Mouse (Mus musculus): ENCODE data around the gene BC049352. TPM values are rescaled to one million over a fixed set of nuclear protein-coding genes. Genes with fewer than 3 reads are reported as not detected.
A peak's percentile ranks its signal among the peaks of the same experiment; 100 is the strongest.

The BC049352 gene
- polyA plus RNA-seq, 1 experiment: 1.8 TPM

DNA sequence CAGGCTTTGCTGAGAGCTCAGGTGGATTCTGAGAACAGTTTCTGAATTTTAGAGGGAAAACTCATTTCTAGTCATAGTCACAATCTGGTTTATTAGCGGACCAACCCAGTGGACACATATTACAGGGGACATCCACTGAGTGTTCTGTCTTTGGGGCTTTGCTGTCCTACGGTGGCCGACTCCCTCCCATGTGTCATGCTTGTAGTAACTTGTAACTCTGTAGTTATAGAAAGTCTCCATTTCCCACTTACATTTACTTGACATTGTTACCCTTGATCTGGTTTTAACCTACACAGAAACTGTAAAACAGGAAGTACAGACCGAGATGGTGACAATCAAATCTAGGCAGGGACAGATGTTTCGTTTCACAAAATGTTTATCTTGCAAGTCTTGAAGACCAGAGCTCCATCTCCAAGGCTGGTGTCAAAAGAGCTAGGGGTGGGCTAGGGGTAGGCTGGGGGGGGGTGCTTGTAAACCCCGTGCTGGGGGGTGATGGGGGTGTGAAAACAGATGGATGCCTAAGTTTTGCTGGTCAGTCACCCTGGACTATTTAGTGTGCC is 53.9 kb downstream of the BC049352 start:
- H3K4me1 ChIP-seq (ENCODE audit: control insufficient read depth, insufficient read depth, low read length): no peaks in the 10 kb centered on the region
- no peak overlapping the region for H3K27ac ChIP-seq (ENCODE audit: insufficient read depth, low read length)
- H3K4me3 ChIP-seq (ENCODE audit: insufficient read depth, low read length): no peak overlapping the region
- TF ChIP-seq POLR2A (IDR thresholded peaks at IDR 0.05; ENCODE audit: extremely low read depth, insufficient read depth, low read length) (no peak), CTCF (IDR thresholded peaks at IDR 0.05; ENCODE audit: extremely low read depth, insufficient read depth, low read length) (no peak)

GRCm38 (mm10) chr9:45236744-45237143 is 54.9 kb downstream of the BC049352 start:
- Histone ChIP-seq H3K27ac (ENCODE audit: insufficient read depth, low read length) (no peak overlapping the region), H3K4me1 (ENCODE audit: control insufficient read depth, insufficient read depth, low read length) (no peaks in the 10 kb centered on the region), H3K4me3 (ENCODE audit: insufficient read depth, low read length) (no peak overlapping the region)
- TF ChIP-seq POLR2A (IDR thresholded peaks at IDR 0.05; ENCODE audit: extremely low read depth, insufficient read depth, low read length) (no peak), CTCF (IDR thresholded peaks at IDR 0.05; ENCODE audit: extremely low read depth, insufficient read depth, low read length) (no peak)

- Histone ChIP-seq H3K27ac (ENCODE audit: insufficient read depth, low read length) (no peak overlapping the region), H3K4me3 (ENCODE audit: insufficient read depth, low read length) (no peak overlapping the region), H3K4me1 (ENCODE audit: control insufficient read depth, insufficient read depth, low read length) (no peaks in the 10 kb centered on the region)
- TF ChIP-seq CTCF (IDR thresholded peaks at IDR 0.05; ENCODE audit: extremely low read depth, insufficient read depth, low read length) (no peak), POLR2A (IDR thresholded peaks at IDR 0.05; ENCODE audit: extremely low read depth, insufficient read depth, low read length) (no peak)
Measured at GRCm38 (mm10) chr9:45241397-45241796, 59.6 kb downstream of the BC049352 start.

GRCm38 (mm10) chr9:45245432-45245831 is 63.6 kb downstream of the BC049352 start:
- TF ChIP-seq CTCF (IDR thresholded peaks at IDR 0.05; ENCODE audit: extremely low read depth, insufficient read depth, low read length) (no peak), POLR2A (IDR thresholded peaks at IDR 0.05; ENCODE audit: extremely low read depth, insufficient read depth, low read length) (no peak)
- Histone ChIP-seq H3K4me3 (ENCODE audit: insufficient read depth, low read length) (no peak overlapping the region), H3K27ac (ENCODE audit: insufficient read depth, low read length) (no peak overlapping the region), H3K4me1 (ENCODE audit: control insufficient read depth, insufficient read depth, low read length) (no peaks in the 10 kb centered on the region)

- Histone ChIP-seq H3K4me3 (ENCODE audit: insufficient read depth, low read length) (no peak overlapping the region), H3K4me1 (ENCODE audit: control insufficient read depth, insufficient read depth, low read length) (no peaks in the 10 kb centered on the region), H3K27ac (ENCODE audit: insufficient read depth, low read length) (peak overlapping the region; percentile 80)
- TF ChIP-seq CTCF (IDR thresholded peaks at IDR 0.05; ENCODE audit: extremely low read depth, insufficient read depth, low read length): no peak
- no peak for TF ChIP-seq POLR2A (IDR thresholded peaks at IDR 0.05; ENCODE audit: extremely low read depth, insufficient read depth, low read length)
Measured at GRCm38 (mm10) chr9:45246060-45246459, 64.3 kb downstream of the BC049352 start.

- Histone ChIP-seq H3K27ac (ENCODE audit: insufficient read depth, low read length) (0 out of 2 replicates have a peak overlapping the region, but pooled peaks have one; percentile 35), H3K4me1 (ENCODE audit: control insufficient read depth, insufficient read depth, low read length) (no peaks in the 10 kb centered on the region), H3K4me3 (ENCODE audit: insufficient read depth, low read length) (no peak overlapping the region)
- no peak for TF ChIP-seq POLR2A (IDR thresholded peaks at IDR 0.05; ENCODE audit: extremely low read depth, insufficient read depth, low read length)
- TF ChIP-seq CTCF (IDR thresholded peaks at IDR 0.05; ENCODE audit: extremely low read depth, insufficient read depth, low read length): no peak
Measured at GRCm38 (mm10) chr9:45247536-45247935, 65.7 kb downstream of the BC049352 start.

DNA sequence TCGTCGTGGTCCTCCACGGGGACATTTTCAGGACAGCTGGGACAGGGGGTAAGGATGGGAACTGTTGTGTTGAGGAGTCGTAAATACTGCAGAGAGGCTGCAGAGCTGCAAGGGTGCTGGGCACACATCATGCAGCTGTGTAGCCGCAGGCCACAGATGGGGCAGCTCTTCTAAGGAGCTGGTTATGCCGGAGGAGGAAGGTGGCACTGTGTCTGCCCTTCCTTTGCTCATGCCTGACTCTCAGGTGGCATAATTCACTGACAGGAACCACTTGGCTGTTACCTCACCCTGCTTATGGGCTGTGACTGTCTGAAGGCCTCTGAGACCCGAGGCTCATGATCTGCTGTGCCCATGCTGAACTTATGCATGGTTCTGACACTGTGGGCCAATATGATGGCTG is 68.5 kb downstream of the BC049352 start:
- no peaks in the 10 kb centered on the region for H3K4me1 ChIP-seq (ENCODE audit: control insufficient read depth, insufficient read depth, low read length)
- no peak overlapping the region for H3K27ac ChIP-seq (ENCODE audit: insufficient read depth, low read length)
- no peak overlapping the region for H3K4me3 ChIP-seq (ENCODE audit: insufficient read depth, low read length)
- TF ChIP-seq POLR2A (IDR thresholded peaks at IDR 0.05; ENCODE audit: extremely low read depth, insufficient read depth, low read length) (no peak), CTCF (IDR thresholded peaks at IDR 0.05; ENCODE audit: extremely low read depth, insufficient read depth, low read length) (no peak)

DNA sequence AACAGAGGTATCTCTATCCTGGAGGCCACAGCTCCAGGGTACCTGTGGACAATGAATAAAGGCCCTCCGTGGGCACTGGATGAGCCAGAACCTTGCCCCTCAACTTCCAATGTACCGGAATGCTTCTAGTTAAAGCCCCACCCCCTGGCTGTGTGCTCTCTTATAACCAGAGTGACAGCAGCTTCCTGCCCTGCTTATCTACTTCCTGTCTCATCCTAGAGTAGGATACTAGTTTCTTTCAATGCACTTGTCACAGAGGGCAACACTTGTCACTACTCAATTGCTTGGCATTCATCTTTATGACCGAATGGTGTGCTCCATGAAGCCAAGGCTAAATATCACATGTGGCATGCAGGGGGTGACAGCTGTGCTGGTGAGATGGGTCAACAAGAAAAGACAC is 69.5 kb downstream of the BC049352 start:
- TF ChIP-seq POLR2A (IDR thresholded peaks at IDR 0.05; ENCODE audit: extremely low read depth, insufficient read depth, low read length): no peak
- no peak for TF ChIP-seq CTCF (IDR thresholded peaks at IDR 0.05; ENCODE audit: extremely low read depth, insufficient read depth, low read length)
- no peaks in the 10 kb centered on the region for H3K4me1 ChIP-seq (ENCODE audit: control insufficient read depth, insufficient read depth, low read length)
- no peak overlapping the region for H3K4me3 ChIP-seq (ENCODE audit: insufficient read depth, low read length)
- H3K27ac ChIP-seq (ENCODE audit: insufficient read depth, low read length): no peak overlapping the region

GRCm38 (mm10) chr9:45251990-45252389 is 70.2 kb downstream of the BC049352 start:
- no peaks in the 10 kb centered on the region for H3K4me1 ChIP-seq (ENCODE audit: control insufficient read depth, insufficient read depth, low read length)
- H3K4me3 ChIP-seq (ENCODE audit: insufficient read depth, low read length): no peak overlapping the region
- no peak for TF ChIP-seq CTCF (IDR thresholded peaks at IDR 0.05; ENCODE audit: extremely low read depth, insufficient read depth, low read length)
- no peak for TF ChIP-seq POLR2A (IDR thresholded peaks at IDR 0.05; ENCODE audit: extremely low read depth, insufficient read depth, low read length)
- H3K27ac ChIP-seq (ENCODE audit: insufficient read depth, low read length): no peak overlapping the region

DNA sequence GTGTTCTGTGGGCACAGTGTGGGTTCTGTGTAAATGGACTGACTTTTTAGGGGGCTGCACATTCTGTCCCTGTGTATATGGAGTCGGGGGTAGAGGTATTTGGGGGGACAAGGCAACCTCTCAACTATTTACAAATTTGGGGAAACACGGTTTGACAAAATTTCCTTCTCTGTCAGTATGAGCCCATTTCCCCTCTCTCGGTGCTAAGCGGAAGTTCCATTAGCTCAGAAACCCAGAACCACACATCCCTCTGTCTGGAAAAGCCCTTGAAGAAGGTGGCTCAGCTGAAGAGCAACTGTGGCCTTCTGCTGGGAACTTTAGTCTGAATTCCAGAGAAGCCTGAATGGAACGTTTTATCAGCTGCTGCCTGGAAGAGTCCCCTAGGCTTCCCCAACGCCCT is 70.6 kb downstream of the BC049352 start:
- H3K4me3 ChIP-seq (ENCODE audit: insufficient read depth, low read length): no peak overlapping the region
- no peak for TF ChIP-seq CTCF (IDR thresholded peaks at IDR 0.05; ENCODE audit: extremely low read depth, insufficient read depth, low read length)
- no peak for TF ChIP-seq POLR2A (IDR thresholded peaks at IDR 0.05; ENCODE audit: extremely low read depth, insufficient read depth, low read length)
- no peaks in the 10 kb centered on the region for H3K4me1 ChIP-seq (ENCODE audit: control insufficient read depth, insufficient read depth, low read length)
- H3K27ac ChIP-seq (ENCODE audit: insufficient read depth, low read length): no peak overlapping the region

All from cortical plate, adult 2 months (tissue).